Mouse (Mus musculus): ENCODE results near the gene Cacna2d2.

Cacna2d2 gene

DNA sequence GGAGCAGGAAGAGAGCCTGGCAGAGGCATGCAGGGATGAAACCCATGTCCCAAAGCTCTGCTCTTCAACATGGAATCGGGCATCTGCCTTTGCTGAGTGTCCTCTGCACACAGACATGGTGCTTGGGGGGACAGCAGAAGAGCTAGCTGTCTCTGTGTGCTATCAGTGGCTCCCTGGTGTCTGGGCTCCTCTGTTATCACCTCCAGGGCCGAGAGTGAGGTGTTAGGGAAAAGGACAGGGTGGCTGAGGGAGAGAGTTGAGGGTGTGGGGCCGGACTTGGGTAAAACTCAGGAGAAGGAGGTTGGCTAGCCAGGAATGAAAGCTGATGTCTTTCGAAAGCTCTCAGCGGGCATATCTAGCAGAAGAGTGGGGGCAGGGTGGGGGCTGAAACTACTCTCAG lies 63.5 kb downstream of the Cacna2d2 start:
- DNase-seq (ENCODE audit: low spot score): no peak

DNA sequence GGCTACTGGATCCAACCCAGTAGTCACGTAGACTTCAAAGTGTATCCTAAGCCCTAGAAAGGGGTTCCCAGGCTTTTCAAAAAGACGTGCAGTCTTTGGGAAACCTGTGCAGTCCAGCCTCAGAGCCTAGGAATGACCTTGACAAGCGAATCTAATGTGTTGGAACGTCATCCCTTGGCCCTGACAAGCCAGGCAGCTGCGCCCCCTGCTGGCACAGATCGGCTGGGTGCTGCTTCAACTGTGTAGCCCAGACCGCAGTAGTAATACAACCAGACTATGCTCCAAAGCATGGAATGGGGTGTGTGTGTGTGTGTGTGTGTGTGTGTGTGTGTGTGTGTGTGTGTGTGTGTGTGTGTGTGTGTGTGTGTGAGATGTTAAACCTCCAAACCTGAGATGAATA lies 64.1 kb downstream of the Cacna2d2 start:
- peak; percentile 91 for DNase-seq (ENCODE audit: low spot score)

DNA sequence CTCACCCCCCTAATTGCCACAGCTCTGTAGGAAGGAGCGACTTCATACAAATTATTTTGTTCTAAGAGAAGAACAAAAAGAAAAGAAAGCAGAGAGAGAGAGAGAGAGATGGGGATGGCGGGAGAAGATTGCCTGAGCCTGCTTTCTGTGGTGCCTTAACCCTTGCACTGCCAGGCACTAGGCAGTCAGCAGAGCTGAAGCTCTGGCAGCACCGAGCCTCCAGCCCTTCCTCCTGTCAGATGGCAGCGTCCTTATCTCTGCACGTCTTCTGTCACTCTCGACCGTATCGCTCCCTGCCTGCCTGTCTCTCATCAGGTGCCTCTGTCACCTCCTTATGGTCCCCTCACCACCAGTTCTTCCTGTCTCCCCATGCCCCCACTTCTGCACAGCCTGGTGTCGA lies 64.7 kb downstream of the Cacna2d2 start:
- no peak for DNase-seq (ENCODE audit: low spot score)

DNA sequence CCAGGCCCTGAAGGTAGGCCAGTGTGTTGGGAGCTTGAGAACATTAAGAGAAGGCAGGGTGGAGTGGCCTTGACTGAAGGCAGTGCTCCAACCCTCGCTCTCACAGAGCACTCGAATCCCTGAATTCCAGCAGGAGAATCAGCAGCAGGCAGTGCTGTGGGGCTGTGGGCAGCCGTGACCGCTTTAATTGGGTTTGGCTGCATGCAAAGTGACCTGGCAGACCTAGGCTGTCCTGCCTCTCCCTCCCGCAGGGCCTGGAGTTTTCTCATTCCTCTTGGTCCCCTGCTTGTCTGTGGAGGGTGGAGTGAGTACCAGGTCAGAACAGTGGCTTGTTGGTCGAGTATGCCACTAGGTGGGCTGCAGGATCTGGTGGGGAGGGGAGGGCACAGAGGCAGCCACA lies 66.2 kb downstream of the Cacna2d2 start:
- peak; percentile 30 for DNase-seq (ENCODE audit: low spot score)

DNA sequence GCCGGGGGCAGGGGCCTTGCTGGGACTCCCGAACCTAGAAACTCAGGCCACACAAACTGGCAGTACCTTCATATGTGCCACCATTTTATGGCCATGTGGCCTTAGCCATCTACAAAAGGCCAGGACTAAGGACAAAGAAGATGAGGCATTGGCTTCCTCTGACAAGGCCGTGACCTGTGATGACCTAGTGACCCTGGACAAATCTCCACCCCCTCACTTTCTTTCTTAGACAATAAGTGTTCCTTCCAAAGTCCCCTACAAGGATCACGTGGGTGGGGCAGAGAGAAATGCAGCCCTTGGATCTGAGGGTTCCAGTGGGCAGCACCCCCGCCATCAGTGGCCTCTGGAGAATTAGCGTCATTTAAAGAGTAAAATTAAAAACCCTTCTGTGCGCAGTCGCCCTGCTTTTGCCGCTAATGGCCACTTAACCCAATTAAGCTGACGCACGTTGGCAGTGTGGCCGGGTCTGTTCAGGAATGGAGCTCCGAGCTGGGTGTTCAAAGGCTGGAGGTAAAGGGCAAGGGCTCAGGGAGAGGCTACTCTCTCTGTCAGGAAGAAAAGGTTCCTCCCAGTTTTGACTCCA lies 69.9 kb downstream of the Cacna2d2 start:
- peak; percentile 44 for DNase-seq (ENCODE audit: low spot score)

DNA sequence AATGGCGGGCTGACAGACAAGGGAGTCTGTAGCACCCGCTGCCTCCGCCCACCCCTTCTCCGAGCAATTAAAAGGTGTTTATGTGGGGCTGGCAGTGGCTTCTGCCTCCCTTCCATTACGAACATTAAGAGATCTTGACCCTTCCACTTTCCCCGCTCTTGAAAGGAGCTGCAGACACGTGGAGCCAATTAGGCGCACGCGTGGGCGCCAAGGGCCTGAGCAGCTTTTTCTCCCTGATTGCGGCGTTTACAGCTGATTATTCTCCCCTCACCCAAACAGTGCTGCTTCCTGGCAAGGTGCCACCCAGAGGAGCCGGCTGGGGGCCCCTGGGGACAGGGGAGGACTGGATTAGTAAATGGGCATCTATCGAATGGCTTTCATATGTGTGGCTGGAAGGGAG lies 71.0 kb downstream of the Cacna2d2 start:
- no peak for DNase-seq (ENCODE audit: low spot score)

DNA sequence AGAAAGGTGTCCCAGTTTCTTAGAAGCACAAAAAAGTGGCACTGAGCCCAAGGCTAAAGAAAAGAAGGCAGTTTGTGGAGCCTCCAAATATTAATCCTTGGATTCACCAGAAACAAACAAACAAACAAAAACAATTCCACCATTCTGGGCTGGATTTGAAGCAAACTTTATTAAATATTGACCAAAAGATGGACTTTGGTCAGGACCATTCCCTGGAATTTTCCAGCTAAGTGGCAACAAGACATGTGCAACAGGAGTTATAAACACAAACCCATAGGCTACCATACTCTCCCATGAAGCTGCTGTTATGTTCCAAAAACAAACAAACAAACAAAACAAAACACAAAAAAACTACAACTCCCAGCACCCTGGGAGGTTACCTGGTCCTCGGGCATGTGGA lies 74.6 kb downstream of the Cacna2d2 start:
- DNase-seq (ENCODE audit: low spot score): no peak

DNA sequence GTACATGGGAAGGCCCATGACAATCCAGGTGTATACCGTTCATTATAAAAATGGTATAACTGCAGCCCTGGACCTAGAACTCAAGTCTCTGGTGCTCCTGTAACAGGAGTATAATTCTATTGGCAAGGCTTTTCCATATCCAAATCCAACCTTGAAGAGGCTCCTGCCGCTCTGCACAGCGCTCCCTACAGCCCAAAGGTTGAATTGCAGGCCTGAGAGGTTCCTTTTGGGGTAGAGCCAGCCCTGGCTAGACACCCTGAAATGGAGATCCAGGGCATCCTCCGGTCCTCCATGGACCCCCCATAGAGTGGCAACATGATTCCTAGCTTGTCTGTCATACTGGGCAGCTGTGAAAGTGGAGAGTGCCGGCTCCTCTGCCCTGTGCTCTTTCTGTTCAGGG lies 79.6 kb downstream of the Cacna2d2 start:
- peak; percentile 55 for DNase-seq (ENCODE audit: low spot score)

DNA sequence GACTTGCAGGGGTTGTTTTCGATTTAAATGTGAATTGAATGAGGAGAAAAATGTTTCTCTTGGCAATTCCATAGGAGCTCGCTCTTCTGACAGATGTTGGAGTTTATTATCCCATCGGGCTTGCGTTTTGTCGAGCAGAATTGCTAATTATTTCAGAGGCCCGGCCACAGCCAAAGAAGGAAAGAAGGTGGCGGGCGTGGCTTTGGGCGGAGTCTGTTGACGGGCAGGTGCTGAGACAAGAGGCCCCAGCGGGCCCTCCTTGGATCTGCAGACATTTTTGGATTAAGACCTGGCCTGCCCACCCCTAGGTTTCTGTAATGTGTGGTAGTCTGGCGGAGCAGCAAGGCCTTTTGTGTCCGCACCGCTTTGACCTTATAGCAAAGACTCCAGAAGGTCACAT lies 80.2 kb downstream of the Cacna2d2 start:
- DNase-seq (ENCODE audit: low spot score): peak; percentile 71

DNA sequence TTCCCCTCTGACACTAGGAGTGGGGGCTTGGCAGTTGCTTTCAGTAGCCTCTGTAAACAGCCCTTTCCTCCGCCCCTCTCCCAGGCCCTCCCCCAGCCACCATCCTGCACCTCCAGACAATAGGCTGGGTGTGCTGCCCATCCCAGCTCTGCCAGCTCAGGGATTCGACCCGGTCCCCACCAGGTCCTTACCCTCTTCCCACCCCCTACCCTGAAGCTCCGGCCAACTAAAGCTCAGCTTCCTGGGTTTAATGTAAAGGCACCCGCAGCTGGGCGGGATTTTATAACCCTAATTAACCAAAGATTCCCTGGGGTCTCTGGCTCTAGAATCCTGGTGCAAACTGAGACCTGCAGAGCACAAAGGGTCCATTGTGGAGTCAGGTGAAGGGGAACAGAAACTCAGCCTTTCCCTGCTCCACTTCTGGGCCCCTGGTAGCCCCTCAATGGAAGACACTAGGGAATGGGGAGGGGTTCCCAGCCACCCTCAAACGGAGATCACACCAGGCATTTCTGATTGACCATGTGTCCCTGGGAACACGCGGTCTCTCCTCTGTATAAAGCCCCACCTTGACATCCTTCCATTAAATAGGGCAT lies 81.2 kb downstream of the Cacna2d2 start:
- peak; percentile 53 for DNase-seq (ENCODE audit: low spot score)

DNA sequence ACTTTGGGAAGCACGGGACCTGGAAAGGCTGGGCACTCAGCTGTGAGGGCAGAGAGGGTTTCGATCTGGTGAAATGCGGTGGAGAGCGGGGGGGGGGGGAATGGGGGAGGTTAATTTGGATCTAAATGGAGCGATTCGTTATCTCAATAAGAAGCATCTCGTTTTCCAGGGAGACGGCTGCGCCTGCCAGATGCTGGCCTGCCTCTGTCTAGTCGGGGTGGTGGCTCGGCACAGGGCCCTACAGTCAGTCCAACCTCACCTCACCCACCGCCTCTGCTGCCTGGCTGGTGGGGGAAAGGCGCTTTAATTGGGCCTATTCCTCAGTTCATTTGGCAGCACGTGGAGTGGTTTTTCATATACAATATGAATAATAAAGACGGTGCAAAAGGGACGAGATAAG lies 81.9 kb downstream of the Cacna2d2 start:
- DNase-seq (ENCODE audit: low spot score): no peak

DNA sequence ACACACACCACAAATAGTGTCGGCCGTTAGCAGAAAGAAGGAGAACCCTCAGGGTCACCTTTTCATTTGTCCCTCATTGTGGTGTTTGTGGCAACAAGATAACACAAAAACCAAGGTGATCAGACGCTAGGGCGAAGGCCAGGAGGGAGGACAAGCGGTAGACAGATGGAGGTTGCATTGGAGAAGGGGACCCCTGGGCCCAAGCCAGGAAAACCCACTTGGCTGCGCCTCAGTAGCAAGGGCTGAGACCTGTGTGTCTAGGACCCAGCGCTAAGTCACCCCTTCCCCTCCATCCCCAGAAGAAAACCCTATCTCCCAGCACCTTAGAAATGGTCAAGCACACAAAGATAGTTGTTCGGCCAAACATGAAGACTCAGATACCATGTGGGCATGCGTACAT lies 82.6 kb downstream of the Cacna2d2 start:
- DNase-seq (ENCODE audit: low spot score): no peak

DNA sequence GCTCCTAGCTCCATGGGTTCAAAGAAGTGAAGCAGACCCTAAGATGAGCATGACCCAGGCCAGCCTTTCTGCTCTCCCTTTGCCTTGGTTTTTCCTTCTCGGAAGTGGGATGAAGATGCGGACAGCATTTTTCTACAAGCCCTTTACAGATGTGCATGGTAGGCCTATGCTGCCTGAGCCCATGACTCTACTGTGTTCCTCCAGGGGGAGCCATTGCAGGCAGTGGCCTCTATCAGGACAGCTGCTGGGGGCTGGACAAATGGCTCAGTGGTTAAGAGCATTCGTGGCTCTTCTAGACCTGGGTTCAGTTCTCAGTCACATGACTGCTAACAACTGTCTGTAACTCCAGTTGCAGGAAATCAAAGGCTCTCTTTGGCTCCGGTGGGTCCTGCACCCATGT lies 83.4 kb downstream of the Cacna2d2 start:
- DNase-seq (ENCODE audit: low spot score): no peak

DNA sequence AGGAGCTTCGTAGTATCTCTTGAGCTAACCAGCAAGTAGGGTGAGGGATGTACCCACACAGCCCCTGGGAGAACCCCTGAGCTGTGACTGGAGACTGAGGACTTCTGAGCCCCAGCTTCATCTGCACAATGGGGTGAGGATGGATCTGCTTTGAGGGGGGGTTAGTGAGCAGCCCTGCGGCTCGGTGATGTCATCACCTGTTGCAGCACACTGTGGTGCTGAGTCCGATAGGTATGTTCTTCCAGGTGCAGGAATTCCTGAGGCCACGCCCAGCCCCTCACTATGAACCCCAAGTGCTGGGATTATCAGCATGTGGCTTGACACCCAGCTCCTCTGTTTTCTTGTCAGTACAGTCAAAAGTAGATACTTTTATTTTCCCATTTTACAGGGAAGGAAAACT lies 84.3 kb downstream of the Cacna2d2 start:
- DNase-seq (ENCODE audit: low spot score): no peak

DNA sequence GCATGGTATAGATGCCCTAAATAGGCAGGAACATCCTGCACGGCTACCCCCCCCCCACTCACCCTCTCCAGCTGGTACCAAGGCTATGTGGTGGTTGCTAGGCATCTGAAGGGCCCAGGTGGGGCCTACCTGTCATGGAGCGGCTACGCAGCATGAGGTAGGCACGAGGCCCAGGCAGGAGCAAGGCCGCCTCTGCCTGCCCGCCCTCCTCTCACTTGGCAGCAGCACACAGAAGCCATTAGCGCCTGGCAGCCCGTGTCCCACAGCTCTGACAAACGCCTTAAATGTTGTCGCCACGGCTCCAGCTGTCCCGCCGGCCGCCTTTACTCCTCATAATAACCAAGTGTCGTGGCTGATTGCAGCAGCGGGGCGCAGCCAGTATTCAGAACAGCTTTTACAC lies 84.9 kb downstream of the Cacna2d2 start:
- DNase-seq (ENCODE audit: low spot score): no peak

DNA sequence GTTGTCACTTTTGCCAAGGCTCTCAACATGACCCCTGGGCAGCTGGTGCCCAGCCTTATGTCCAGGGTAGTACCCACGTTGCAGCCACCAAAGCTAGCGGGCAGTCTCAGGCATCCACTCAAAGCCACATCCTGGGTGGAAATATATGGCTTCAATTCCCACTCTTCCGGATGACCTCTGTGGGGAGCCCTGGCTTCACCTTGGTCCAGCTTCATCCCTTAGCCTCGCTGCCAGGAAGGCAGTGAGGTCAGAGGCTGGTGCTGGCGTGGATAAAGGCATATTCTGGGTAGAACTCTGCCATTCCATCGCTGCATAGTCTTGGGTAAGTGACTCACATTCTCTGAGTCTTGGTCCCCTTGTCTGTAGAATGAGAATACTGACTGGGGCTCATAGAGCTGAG lies 85.4 kb downstream of the Cacna2d2 start:
- no peak for DNase-seq (ENCODE audit: low spot score)

DNA sequence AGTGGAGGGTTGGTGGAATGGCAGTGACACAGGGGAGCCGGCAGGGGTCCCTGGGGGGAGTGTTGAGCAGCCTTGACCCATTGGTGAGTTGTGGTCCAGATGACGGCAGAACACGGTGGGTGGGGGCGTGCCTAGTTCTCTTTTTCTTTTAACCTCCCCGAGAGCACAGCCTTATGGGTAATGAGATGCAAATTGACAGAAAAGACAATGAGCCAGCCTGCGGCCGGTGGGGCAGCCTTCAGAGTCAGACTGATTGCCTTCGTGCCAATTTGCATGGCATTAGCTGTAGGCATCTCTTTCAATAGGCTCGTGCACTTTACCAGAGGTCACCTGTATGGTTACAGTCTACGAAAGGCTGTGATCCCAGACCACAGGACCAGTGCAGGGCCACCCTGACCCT lies 86.7 kb downstream of the Cacna2d2 start:
- DNase-seq (ENCODE audit: low spot score): no peak

DNA sequence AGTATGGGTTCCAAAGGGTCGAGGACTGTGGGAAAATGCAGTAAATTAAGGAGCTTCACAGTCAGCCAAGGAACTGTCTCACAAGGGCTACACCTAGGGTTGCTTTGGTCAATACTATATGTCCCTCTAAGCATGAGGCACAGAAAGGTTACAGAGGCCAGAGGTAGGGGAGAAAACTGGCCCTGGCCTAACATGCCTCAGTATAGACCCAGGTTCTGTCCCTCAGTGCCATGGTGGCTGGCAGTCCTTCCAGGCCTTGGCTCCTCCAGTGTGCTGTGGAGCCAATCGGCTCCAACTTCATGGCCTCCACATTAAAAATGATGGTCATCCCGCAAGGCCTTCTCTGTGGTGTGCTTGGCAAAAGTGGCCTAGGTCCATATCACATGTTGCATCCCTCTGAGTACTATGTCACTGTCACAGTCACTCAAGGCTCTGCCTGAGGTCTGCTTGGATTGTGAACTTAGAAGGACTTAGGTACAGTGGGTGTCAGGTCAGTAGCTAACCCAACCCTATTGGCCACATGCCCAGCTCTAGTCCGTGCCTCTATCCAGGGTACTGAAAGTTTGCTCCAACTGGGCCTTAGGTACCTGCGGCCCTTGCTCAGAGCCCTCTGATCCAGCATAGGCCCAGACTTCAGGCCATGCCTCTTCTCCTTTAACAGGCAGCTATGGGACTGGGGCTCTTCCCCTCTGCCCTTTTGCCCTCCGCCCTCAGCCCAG lies 87.3 kb downstream of the Cacna2d2 start:
- DNase-seq (ENCODE audit: low spot score): peak; percentile 69

DNA sequence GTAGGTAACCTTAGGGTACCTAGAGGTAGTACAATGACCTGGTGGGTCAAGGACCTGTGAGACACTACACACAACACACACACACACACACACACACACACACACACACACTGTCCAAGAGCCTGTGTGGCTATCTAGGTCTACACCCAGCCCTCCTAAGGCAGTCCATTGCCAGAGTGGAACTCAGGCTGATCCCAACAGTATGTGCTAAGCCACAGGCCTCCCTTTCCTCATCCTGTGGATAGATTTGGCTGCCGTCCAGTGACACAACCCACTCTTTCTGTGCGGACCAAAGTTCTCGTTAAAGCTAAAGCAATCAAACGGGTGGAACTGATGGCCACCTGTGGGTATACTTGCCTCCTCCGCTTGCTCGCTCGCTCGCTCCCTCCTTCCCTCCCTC lies 90.7 kb downstream of the Cacna2d2 start:
- DNase-seq (ENCODE audit: low spot score): no peak

DNA sequence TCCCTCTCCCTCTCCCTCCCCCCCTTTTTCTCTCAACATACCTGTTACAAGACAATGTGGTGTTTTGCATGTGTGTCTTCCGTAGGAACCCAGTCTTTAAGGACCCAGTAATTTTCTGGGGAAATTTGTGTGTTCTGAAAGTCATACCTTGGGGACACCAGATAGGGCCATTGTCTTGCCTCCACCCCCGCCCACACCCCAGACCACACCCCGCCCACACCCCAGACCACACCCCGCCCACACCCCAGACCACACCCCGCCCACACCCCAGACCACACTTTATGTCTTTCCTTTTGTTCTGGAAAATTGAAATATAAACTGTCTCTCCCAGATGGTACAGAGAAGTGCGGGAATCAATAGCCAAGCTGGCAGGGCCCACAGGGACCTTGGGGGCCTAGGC lies 91.2 kb downstream of the Cacna2d2 start:
- DNase-seq (ENCODE audit: low spot score): no peak

DNA sequence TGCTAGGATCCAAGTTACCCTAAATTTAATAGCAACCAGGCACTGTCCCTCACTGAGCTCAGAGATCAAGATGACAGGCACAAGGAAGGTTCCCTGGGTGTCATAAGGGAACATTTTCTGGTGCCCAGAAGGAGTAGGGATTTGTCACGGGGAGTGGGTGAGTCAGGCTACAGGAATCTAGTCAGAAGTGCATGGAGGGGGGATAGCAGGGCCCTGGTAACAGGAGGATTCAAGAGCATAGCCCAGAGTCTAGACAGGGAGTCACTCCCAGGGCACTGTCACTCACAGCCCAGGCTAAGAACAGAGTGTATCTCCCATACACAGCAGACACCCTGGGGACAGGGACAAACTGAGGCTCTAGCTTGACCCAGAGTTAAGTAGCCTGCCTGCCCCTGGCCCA lies 94.1 kb downstream of the Cacna2d2 start:
- no peak for DNase-seq (ENCODE audit: low spot score)

DNA sequence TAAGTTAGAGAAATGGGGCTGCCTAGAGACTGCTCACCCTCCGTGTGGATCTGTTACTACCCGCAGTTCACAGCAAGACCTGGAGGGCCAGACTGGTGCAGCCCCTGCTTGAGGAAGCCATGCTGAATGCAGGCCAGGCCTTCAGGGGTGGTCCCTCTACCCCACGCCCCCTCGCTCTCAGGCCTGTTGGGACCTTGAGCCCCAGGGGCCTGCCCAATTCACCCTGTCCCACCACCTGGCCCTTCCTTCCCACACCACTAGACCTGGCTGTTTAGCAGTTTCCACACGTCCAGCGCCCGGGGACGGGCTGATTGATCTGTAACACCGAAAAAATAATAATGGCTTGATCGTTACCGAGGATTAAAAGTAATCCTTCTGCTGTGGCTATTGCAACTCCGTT lies 94.8 kb downstream of the Cacna2d2 start:
- no peak for DNase-seq (ENCODE audit: low spot score)

DNA sequence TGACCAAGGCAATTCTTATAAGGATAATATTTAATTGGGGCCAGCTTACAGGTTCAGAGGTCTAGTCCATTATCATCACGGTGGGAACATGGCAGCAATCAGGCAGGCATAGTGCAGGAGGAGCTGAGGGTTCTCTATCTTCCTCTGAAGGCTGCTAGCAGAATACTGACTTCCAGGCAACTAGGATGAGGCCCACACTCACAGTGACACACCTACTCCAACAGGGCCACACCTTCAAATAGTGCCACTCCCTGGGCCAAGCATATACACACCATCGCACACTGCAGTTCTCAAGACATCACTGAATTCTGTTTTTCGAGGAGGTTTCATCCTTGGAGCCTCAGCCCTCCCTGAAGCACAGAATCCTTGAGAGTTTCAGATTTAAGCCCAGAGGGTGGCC lies 96.9 kb downstream of the Cacna2d2 start:
- no peak for DNase-seq (ENCODE audit: low spot score)

Data from embryo, embryonic 10.5 days (tissue).